Comparison of ENCODE assay signal across 12 mouse cellular contexts in genomic region chr4:81498133-81498532, GRCm38 (mm10). TPM values are rescaled to one million over a fixed set of nuclear protein-coding genes. Genes with fewer than 3 reads are reported as not detected.
DNase-seq lines count a peak whose midpoint lies in the region; ATAC-seq and TF ChIP-seq lines count a peak whose summit lies in the region.
"Had no signal": no experiment of that assay in that cellular context is flagged by ENCODE, and none has a peak within 500 bp of the region (broad histone marks: within the 10 kb centered on the region; RNA-seq: fewer than 3 reads in every experiment).

No protein-coding gene starts in this region.

- 52% methylated on average over 2 of the region's 2 CpGs for WGBS in liver, adult 2 months
- WGBS in embryonic facial prominence, embryonic 14.5 days: 30% methylated on average over 2 of the region's 2 CpGs
- WGBS in intestine, embryonic 16.5 days: 35% methylated on average over 2 of the region's 2 CpGs

- no peak for TF ChIP-seq POLR2A in liver, adult 2 months (IDR thresholded peaks at IDR 0.05; ENCODE audit: extremely low read depth, insufficient read depth, low read length)

- H3K9me3 ChIP-seq in embryonic facial prominence, embryonic 14.5 days (ENCODE audit: control insufficient read depth, low read length): no peaks in the 10 kb centered on the region
- H3K9me3 ChIP-seq in intestine, embryonic 16.5 days (ENCODE audit: control insufficient read depth, low read length): no peaks in the 10 kb centered on the region
- H3K9me3 ChIP-seq: embryonic facial prominence, embryonic 13.5 days; hindbrain, embryonic 15.5 days had no signal

- H3K79me2 ChIP-seq in liver, adult 2 months (ENCODE audit: control insufficient read depth, insufficient read depth, low read length): no peaks in the 10 kb centered on the region

- no peak overlapping the region for H3K27ac ChIP-seq in liver, adult 2 months (replicated peaks; ENCODE audit: insufficient read depth, low read depth, low read length)
- H3K27ac ChIP-seq in embryonic facial prominence, embryonic 14.5 days (replicated peaks; ENCODE audit: low read depth, low read length): no peak overlapping the region
- no peak overlapping the region for H3K27ac ChIP-seq in intestine, embryonic 16.5 days (ENCODE audit: low read length)
- H3K27ac ChIP-seq: embryonic facial prominence, embryonic 13.5 days; hindbrain, embryonic 15.5 days had no signal

- H3K4me2 ChIP-seq in embryonic facial prominence, embryonic 14.5 days (ENCODE audit: low read depth, low read length): no peak overlapping the region
- H3K4me2 ChIP-seq in intestine, embryonic 16.5 days (ENCODE audit: low read depth, low read length): no peak overlapping the region
- H3K4me2 ChIP-seq: embryonic facial prominence, embryonic 13.5 days; hindbrain, embryonic 15.5 days had no signal

- no peak for ATAC-seq in embryonic facial prominence, embryonic 14.5 days (ENCODE audit: low read depth)
- no peak for ATAC-seq in intestine, embryonic 16.5 days

- no peaks in the 10 kb centered on the region for H3K36me3 ChIP-seq in liver, adult 2 months (ENCODE audit: control insufficient read depth, insufficient read depth, low read length)
- H3K36me3 ChIP-seq in embryonic facial prominence, embryonic 14.5 days (ENCODE audit: control insufficient read depth, insufficient read depth, low read length): no peaks in the 10 kb centered on the region
- no peaks in the 10 kb centered on the region for H3K36me3 ChIP-seq in intestine, embryonic 16.5 days (ENCODE audit: control insufficient read depth, insufficient read depth, low read length)
- H3K36me3 ChIP-seq: embryonic facial prominence, embryonic 13.5 days; G1E; hindbrain, embryonic 15.5 days had no signal

- no peaks in the 10 kb centered on the region for H3K27me3 ChIP-seq in liver, adult 2 months (ENCODE audit: control insufficient read depth, insufficient read depth, low read length)
- H3K27me3 ChIP-seq in embryonic facial prominence, embryonic 14.5 days (replicated peaks; ENCODE audit: control insufficient read depth, insufficient read depth, low read length): no peaks in the 10 kb centered on the region
- H3K27me3 ChIP-seq in intestine, embryonic 16.5 days (replicated peaks; ENCODE audit: control insufficient read depth, insufficient read depth, low read length): no peaks in the 10 kb centered on the region
- H3K27me3 ChIP-seq: embryonic facial prominence, embryonic 13.5 days; hindbrain, embryonic 15.5 days had no signal

- H3K9ac ChIP-seq in liver, adult 2 months (ENCODE audit: low read depth, low read length): no peak overlapping the region
- no peak overlapping the region for H3K9ac ChIP-seq in embryonic facial prominence, embryonic 14.5 days (ENCODE audit: low read depth, low read length)
- H3K9ac ChIP-seq in intestine, embryonic 16.5 days (ENCODE audit: low read depth, low read length): no peak overlapping the region
- H3K9ac ChIP-seq: embryonic facial prominence, embryonic 13.5 days; hindbrain, embryonic 15.5 days had no signal

- H3K4me3 ChIP-seq in liver, adult 2 months (ENCODE audit: insufficient read depth, low read depth, low read length): no peak overlapping the region
- H3K4me3 ChIP-seq in embryonic facial prominence, embryonic 14.5 days (ENCODE audit: low read depth, low read length): no peak overlapping the region
- no peak overlapping the region for H3K4me3 ChIP-seq in intestine, embryonic 16.5 days (ENCODE audit: low read length)
- H3K4me3 ChIP-seq: embryonic facial prominence, embryonic 13.5 days; hindbrain, embryonic 15.5 days had no signal

- peak; percentile 41 for DNase-seq in heart, adult 8-10 months (ENCODE audit: low spot score)
- DNase-seq in heart, adult 11 months: no peak
- peak; percentile 62 for DNase-seq in liver, adult 2 months (ENCODE audit: extremely low read depth, low read depth, low spot score)
- DNase-seq in liver: no peak
- peak; percentile 80 for DNase-seq in NIH3T3 (ENCODE audit: low read depth)
- peak; percentile 81 for DNase-seq in embryonic facial prominence, embryonic 14.5 days (ENCODE audit: low spot score)
- no peak for DNase-seq in spleen, postnatal 10 days (ENCODE audit: low spot score in 2 of 2)

- no peaks in the 10 kb centered on the region for H3K4me1 ChIP-seq in liver, adult 2 months (ENCODE audit: control insufficient read depth, insufficient read depth, low read length)
- H3K4me1 ChIP-seq in embryonic facial prominence, embryonic 14.5 days (ENCODE audit: control insufficient read depth, insufficient read depth, low read length): no peaks in the 10 kb centered on the region
- no peaks in the 10 kb centered on the region for H3K4me1 ChIP-seq in intestine, embryonic 16.5 days (ENCODE audit: control insufficient read depth, insufficient read depth, low read length)
- H3K4me1 ChIP-seq: hindbrain, embryonic 15.5 days had no signal

- TF ChIP-seq CTCF in liver, adult 2 months (IDR thresholded peaks at IDR 0.05; ENCODE audit: low read depth, low read length): peak; percentile 46

RNA-seq across cellular contexts. Expression of gene Mpdz, which starts 55.5 kb away (rescaled TPM):
- 10 to 100 TPM; 56.8 to 78.0 (median 68.9) TPM for total RNA-seq in heart, adult 8-10 months (2022)
- total RNA-seq in liver, adult 2 months (2014; rRNA removed): 38.4 and 43.1 TPM in 2 replicates
- 5.9 and 6.8 TPM in 2 replicates for polyA plus RNA-seq in liver, adult 2 months (2012; rRNA removed)
- 37.1 and 37.4 TPM in 2 replicates for polyA plus RNA-seq in embryonic facial prominence, embryonic 14.5 days (2014; fragmentation: Nextera tagmentation; extraction: Ambion mirVana)
- polyA plus RNA-seq in intestine, embryonic 16.5 days (2015; fragmentation: Nextera tagmentation; extraction: Ambion mirVana): 13.7 and 13.9 TPM in 2 replicates
- total RNA-seq: megakaryocyte-erythroid progenitor cell, adult 5-6 weeks had no signal
- polyA plus RNA-seq: G1E had no signal

Comparison
In these comparisons a context has a peak if more than half of its experiments do, and no peak if none do; other contexts are left out.
1. DNase-seq: peak in heart, adult 8-10 months (single experiment), liver, adult 2 months (single experiment), NIH3T3 (single experiment) and embryonic facial prominence, embryonic 14.5 days (single experiment); none in heart, adult 11 months (single experiment), liver (single experiment) and spleen, postnatal 10 days (0 of 2).